Mouse (Mus musculus) lung, embryonic 16.5 days (tissue): ENCODE measurements around the gene Rab10. TPM values are rescaled to one million over a fixed set of nuclear protein-coding genes. Genes with fewer than 3 reads are reported as not detected.
A peak's percentile ranks its signal among the peaks of the same experiment; 100 is the strongest.

Experiments used
- ATAC-seq: fragments of 200-750 bp; cut with Nextera tagmentation; 2 replicates; pipeline ENCODE4 v1.8.0; 2017; ENCODE audit warnings: low read depth, mild to moderate bottlenecking, moderate library complexity
- H3K27ac ChIP-seq: fragments of 300-500 bp; sonication (generic); 2 replicates; pipeline ENCODE4 v1.5.1; 2014; ENCODE audit warnings: mild to moderate bottlenecking, control low read depth, low read length
- H3K27me3 ChIP-seq: fragments of 300-500 bp; sonication (generic); 2 replicates; pipeline ENCODE4 v1.6.1; 2014; ENCODE audit warnings: low read depth, low read length, mixed read lengths; ENCODE audit not compliant: control insufficient read depth, insufficient read depth
- H3K36me3 ChIP-seq: fragments of 300-500 bp; sonication (generic); 2 replicates; pipeline ENCODE4 v1.6.1; 2014; ENCODE audit warnings: low read length; ENCODE audit not compliant: control insufficient read depth, insufficient read depth
- H3K4me1 ChIP-seq: fragments of 300-500 bp; sonication (generic); replicated peaks from 2 replicates; pipeline ENCODE4 v1.6.1; 2014; ENCODE audit warnings: low read length, mixed read lengths; ENCODE audit not compliant: control insufficient read depth, insufficient read depth
- H3K4me2 ChIP-seq: fragments of 300-500 bp; sonication (generic); 2 replicates; pipeline ENCODE4 v1.6.1; 2014; ENCODE audit warnings: low read depth, low read length, control low read depth
- H3K4me3 ChIP-seq: fragments of 300-500 bp; sonication (generic); 2 replicates; pipeline ENCODE4 v1.5.1; 2014; ENCODE audit warnings: mild to moderate bottlenecking, low read length, control low read depth
- H3K9ac ChIP-seq: fragments of 300-500 bp; sonication (generic); 2 replicates; pipeline ENCODE4 v1.6.1; 2014; ENCODE audit warnings: low read length, control low read depth
- H3K9me3 ChIP-seq: fragments of 300-500 bp; sonication (generic); 2 replicates; pipeline ENCODE4 v1.6.1; 2016; ENCODE audit warnings: low read length; ENCODE audit not compliant: control insufficient read depth
- WGBS: fragments of 180-500 bp; shearing (Covaris S2); extraction: QIAGEN DNeasy Blood & Tissue Kit; methylation state at CpG from one replicate; pipeline ENCODE4 v1.1.7; 2014; 5-methylcytosine and 5-hydroxymethylcytosine counted together
- polyA plus RNA-seq: library from polyadenylated mRNA; unstranded; fragments of >200 nt; fragmentation: Nextera tagmentation; extraction: Ambion mirVana; gene quantifications from 2 replicates; pipeline ENCODE4 v1.2.1, GENCODE M21; 2015

Gene Rab10
- polyA plus RNA-seq, 1 experiment from 2014 or later: 66.1 TPM

DNA sequence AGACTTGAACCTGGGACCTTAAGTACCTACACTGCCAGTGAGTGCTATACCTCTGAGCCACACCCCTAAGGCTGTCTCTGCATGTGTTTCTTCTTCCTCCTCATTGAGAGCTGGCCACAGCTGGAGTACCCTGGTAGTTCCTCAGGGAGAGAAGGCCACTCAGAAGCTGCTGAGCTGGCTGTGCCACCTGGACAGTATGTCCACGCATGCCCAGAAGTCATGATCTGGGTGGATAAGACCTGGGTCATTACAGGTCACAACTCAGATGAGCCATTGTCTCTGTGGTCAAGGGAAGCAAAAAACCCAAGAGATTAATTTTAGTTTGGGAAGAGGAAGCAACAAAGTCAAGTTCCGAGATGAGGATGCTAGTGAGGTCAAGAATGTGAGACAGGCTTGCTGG lies 34.4 kb upstream of the Rab10 start:
- Histone ChIP-seq H3K36me3 (no peaks in the 10 kb centered on the region), H3K4me3 (no peak overlapping the region), H3K4me1 (no peaks in the 10 kb centered on the region), H3K27ac (no peak overlapping the region), H3K27me3 (no peaks in the 10 kb centered on the region), H3K9me3 (no peaks in the 10 kb centered on the region), H3K9ac (no peak overlapping the region), H3K4me2 (no peak overlapping the region)
- no peak for ATAC-seq
- WGBS: 88% methylated on average over 2 of the region's 2 CpGs

DNA sequence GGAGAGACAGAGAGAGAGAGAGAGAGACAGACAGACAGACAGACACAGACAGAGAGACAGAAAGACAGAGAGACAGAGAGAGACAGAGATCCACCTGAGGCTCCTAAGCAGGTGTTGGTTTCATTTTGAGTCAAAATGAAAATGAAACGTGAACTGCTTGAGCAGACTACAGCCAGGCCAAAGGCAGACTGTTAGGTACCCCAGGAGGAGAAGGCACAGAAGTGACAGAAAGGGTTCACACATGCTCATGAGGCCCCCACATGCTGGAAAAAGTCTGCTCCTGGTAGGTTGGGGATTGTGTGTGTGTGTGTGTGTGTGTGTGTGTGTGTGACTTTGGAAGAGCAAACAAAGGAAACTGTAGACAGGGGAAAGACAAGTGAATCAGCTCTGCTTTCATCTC lies 29.2 kb upstream of the Rab10 start:
- Histone ChIP-seq H3K27ac (no peak overlapping the region), H3K4me1 (no peaks in the 10 kb centered on the region), H3K4me2 (no peak overlapping the region), H3K27me3 (no peaks in the 10 kb centered on the region), H3K9ac (no peak overlapping the region), H3K9me3 (no peaks in the 10 kb centered on the region), H3K36me3 (no peaks in the 10 kb centered on the region), H3K4me3 (no peak overlapping the region)
- WGBS: 76% methylated on average over 1 of the region's 1 CpGs
- no peak for ATAC-seq

DNA sequence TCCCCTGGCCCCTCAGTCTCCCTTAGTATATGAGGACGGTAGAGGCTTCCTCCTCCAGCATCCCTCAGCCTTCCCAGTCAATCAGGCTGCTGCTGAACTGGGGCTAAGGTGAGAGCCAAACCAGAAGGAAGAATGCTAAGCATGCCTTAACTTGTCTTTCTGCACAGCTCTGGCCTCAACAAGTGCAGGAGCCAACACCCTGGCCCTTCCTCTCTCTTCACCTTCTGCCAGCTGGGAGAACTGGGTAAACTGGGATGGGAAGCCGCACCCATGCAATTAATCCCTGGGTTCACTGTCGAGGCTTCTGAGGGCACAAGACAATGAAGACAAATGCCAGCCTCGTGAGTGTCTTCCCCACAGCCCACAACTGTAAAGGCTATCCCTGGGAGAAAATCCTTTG lies 19.9 kb upstream of the Rab10 start:
- Histone ChIP-seq H3K27ac (no peak overlapping the region), H3K27me3 (no peaks in the 10 kb centered on the region), H3K36me3 (no peaks in the 10 kb centered on the region), H3K4me1 (no peaks in the 10 kb centered on the region), H3K4me2 (no peak overlapping the region), H3K4me3 (no peak overlapping the region), H3K9ac (no peak overlapping the region), H3K9me3 (no peaks in the 10 kb centered on the region)
- WGBS: 77% methylated on average over 4 of the region's 4 CpGs
- no peak for ATAC-seq

DNA sequence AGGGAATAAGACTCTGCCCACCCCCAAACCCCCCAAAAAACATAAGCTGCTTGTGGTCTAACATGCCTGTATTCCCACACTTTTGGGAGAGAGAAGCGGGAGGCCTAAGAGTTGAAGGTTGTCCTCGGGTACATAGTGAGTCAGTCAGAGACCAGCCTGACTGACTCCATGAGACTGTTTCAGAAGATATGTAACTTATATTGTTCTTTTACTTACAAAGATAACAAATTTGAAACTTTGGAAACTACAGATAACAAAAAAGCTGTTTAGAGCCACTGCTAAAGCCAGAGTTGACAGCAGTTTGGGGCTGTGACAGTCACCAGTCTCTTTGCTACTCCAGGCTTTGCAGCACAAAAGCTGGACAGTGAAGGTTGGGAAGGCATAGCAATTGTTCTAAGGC lies 15.5 kb upstream of the Rab10 start:
- Histone ChIP-seq H3K27me3 (no peaks in the 10 kb centered on the region), H3K27ac (no peak overlapping the region), H3K4me3 (no peak overlapping the region), H3K9me3 (no peaks in the 10 kb centered on the region), H3K4me2 (no peak overlapping the region), H3K4me1 (no peaks in the 10 kb centered on the region), H3K9ac (no peak overlapping the region), H3K36me3 (no peaks in the 10 kb centered on the region)
- 74% methylated on average over 2 of the region's 2 CpGs for WGBS
- ATAC-seq: no peak

DNA sequence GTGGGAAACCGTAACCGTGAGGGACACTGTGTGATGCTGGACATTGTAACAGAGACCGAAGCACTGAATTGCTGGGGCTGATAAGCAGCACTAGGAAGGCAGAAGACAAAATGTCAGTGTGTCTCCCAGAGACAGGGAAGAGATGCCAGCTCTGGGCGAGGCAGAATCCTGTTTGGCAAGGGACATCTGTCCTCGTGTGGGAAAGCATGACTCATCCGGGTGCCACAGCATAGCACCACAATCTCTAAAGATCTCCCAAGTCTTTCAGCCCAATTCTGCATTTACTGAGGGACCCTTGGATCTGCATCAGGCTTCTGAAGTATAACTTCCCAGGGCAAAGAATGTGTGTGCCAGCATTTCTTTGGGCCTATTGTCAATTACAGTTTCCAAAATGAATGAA lies 13.5 kb upstream of the Rab10 start:
- no peak overlapping the region for H3K27ac ChIP-seq
- WGBS: 64% methylated on average over 6 of the region's 6 CpGs

DNA sequence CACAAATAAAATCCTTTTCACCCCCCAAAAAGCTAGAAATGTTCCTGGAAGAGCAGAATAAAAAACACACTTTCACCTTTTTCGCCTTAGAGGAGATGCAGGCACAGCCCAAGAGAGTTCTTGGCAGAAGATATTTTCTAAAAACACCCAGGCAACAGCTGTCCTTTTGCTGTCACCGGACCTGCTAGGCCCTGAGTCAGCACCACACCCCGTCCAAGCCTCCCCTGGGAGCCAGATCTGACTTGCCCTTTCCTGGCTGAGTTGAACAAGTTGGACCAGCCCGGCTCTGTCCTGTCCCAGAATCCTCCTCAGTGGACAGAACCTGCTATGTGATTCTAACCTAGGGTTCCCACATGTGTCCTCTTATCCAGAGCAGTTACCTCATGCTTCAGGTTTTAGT lies 9.6 kb upstream of the Rab10 start:
- no peaks in the 10 kb centered on the region for H3K27me3 ChIP-seq
- no peak overlapping the region for H3K4me2 ChIP-seq
- WGBS: 60% methylated on average over 4 of the region's 4 CpGs
- no peak for ATAC-seq
- no peak overlapping the region for H3K4me3 ChIP-seq
- no peak overlapping the region for H3K9ac ChIP-seq
- H3K27ac ChIP-seq: no peak overlapping the region
- no peaks in the 10 kb centered on the region for H3K36me3 ChIP-seq
- H3K4me1 ChIP-seq: no peaks in the 10 kb centered on the region
- H3K9me3 ChIP-seq: no peaks in the 10 kb centered on the region

More for the DNA sequence above, 13.5 kb upstream of the Rab10 start:
- Histone ChIP-seq H3K36me3 (no peaks in the 10 kb centered on the region), H3K4me3 (no peak overlapping the region), H3K4me2 (no peak overlapping the region), H3K9ac (no peak overlapping the region), H3K9me3 (no peaks in the 10 kb centered on the region), H3K27me3 (no peaks in the 10 kb centered on the region), H3K4me1 (no peaks in the 10 kb centered on the region)
- ATAC-seq: no peak

DNA sequence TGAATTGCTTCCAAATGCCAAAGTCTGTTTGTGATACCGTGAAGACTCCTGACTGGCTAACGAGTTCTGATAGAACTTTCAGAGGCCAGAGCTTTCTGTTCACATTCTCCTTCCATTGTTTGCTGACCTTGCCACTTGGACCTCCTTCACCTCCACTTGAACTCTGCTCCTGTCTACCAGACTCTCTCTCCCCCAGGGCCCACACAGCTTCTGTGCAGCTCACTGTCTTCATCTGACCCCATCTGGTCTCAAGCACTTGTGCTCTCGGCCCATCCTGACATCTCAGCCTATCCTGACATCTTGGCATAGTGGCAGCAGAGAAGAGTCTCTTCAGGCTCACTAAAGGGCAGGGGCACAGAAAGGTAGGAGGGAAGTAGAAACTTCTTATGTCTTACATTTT lies 7.2 kb upstream of the Rab10 start:
- no peak for ATAC-seq
- H3K36me3 ChIP-seq: no peaks in the 10 kb centered on the region
- H3K9ac ChIP-seq: no peak overlapping the region
- no peak overlapping the region for H3K4me2 ChIP-seq
- H3K4me3 ChIP-seq: no peak overlapping the region
- no peaks in the 10 kb centered on the region for H3K27me3 ChIP-seq
- no peaks in the 10 kb centered on the region for H3K9me3 ChIP-seq
- H3K4me1 ChIP-seq: no peaks in the 10 kb centered on the region
- 26% methylated on average over 3 of the region's 3 CpGs for WGBS
- H3K27ac ChIP-seq: no peak overlapping the region

DNA sequence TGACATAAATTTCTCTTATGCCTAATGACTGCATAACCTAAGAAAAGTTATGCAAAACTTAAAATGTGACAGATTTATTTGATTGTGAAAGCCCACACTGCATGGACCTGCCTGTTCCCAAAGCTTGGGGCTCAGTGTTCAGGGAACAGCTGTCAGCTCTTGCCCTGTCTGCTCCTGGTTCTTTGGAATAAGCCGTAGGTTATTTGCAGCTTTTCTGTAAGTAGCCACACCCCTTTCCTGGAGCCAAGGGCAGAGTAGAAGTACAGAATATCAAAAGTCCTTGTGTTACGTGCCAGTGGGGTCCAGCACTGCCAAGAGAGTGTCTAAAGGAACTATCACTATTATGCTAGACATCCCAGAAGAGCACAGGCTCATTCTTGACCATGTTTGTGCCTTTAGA lies 6.3 kb upstream of the Rab10 start:
- Histone ChIP-seq H3K27ac (no peak overlapping the region), H3K9ac (no peak overlapping the region), H3K27me3 (no peaks in the 10 kb centered on the region), H3K4me3 (no peak overlapping the region), H3K4me1 (no peaks in the 10 kb centered on the region), H3K36me3 (no peaks in the 10 kb centered on the region), H3K9me3 (no peaks in the 10 kb centered on the region), H3K4me2 (no peak overlapping the region)
- WGBS: 20% methylated on average over 2 of the region's 2 CpGs
- no peak; the same call in 1 of the 2 replicates for ATAC-seq

DNA sequence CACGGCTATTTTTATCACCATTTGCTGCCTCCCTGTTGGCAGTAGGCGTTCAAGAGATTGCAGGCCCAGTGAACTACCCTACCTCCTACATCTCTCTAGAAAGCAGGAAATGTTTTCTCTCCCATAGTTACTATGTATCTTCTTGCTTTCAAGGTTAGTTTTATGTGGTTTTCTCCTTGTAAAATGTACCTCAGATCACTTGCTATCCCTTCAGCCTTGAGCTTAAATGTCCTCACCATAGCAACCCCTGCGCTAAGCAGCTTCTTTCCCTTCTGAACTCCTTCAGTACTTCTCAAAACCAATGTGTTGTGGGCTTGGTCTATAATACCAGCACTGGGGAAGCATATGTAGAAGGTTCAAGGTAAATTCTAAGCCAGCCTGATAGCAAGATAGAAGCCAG lies 3.1 kb upstream of the Rab10 start:
- ATAC-seq: no peak
- Histone ChIP-seq H3K9ac (no peak overlapping the region), H3K4me3 (no peak overlapping the region), H3K9me3 (no peaks in the 10 kb centered on the region), H3K4me2 (no peak overlapping the region), H3K36me3 (no peaks in the 10 kb centered on the region), H3K27ac (no peak overlapping the region), H3K4me1 (peaks cover 4% of the 10 kb centered on the region), H3K27me3 (no peaks in the 10 kb centered on the region)
- WGBS: 72% methylated on average over 3 of the region's 3 CpGs

DNA sequence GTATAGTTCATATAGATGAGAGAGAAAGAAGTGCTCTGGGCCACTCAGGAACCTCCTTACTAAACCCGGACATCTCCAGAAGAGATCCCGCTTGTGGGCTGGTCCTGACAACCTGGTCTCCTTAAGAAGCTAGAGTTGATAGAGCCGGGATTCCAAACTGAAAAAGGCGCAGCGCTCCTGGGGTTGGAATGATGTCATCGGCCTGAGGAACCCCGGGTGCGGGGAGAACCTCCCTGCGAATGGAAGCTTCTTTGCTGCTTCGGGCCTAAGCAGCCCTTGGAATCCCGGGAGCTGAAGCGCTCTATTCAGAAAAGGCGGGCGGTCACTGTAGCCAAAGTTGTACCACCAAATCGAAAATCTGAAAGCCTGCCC lies 538 bp upstream of the Rab10 start:
- Histone ChIP-seq H3K9ac (peak overlapping the region; percentile 81), H3K36me3 (no peaks in the 10 kb centered on the region), H3K27ac (peak overlapping the region; percentile 91), H3K4me1 (peaks cover 14% of the 10 kb centered on the region), H3K27me3 (no peaks in the 10 kb centered on the region), H3K9me3 (no peaks in the 10 kb centered on the region), H3K4me2 (peak overlapping the region; percentile 88), H3K4me3 (peak overlapping the region; percentile 72)
- no peak for ATAC-seq
- 1% methylated on average over 15 of the region's 15 CpGs for WGBS
